Mouse (Mus musculus) kidney, adult 2 months (tissue): ENCODE results near the gene Itga5. TPM values are rescaled to one million over a fixed set of nuclear protein-coding genes. Genes with fewer than 3 reads are reported as not detected.

Source experiments
- DNase-seq: peaks from one replicate; pipeline ENCODE4 v3.0.0; 2021
- H3K27ac ChIP-seq: fragments of 200-500 bp; 2 replicates; pipeline ENCODE4 v1.5.1; 2012; ENCODE audit warnings: low read depth, low read length, control low read depth, inconsistent platforms; ENCODE audit not compliant: insufficient read depth
- H3K27me3 ChIP-seq: fragments of 200-500 bp; replicated peaks from 2 replicates; pipeline ENCODE4 v1.6.1; 2012; ENCODE audit warnings: mild to moderate bottlenecking, moderate library complexity, low read length, inconsistent platforms; ENCODE audit not compliant: control insufficient read depth, insufficient read depth
- H3K36me3 ChIP-seq: fragments of 200-500 bp; 2 replicates; pipeline ENCODE4 v1.6.1; 2012; ENCODE audit warnings: mild to moderate bottlenecking, moderate library complexity, low read length, inconsistent platforms; ENCODE audit not compliant: control insufficient read depth, insufficient read depth
- H3K4me1 ChIP-seq: fragments of 200-500 bp; 2 replicates; pipeline ENCODE4 v1.6.1; 2011; ENCODE audit warnings: low read length; ENCODE audit not compliant: control insufficient read depth, insufficient read depth
- H3K4me3 ChIP-seq: fragments of 200-500 bp; 2 replicates; pipeline ENCODE4 v1.5.1; 2011; ENCODE audit warnings: mild to moderate bottlenecking, low read depth, low read length, control low read depth; ENCODE audit not compliant: insufficient read depth
- CTCF ChIP-seq: fragments of 200-500 bp; conservative IDR thresholded peaks from 2 replicates; pipeline ENCODE4 v1.5.1; 2011; ENCODE audit warnings: low read depth, mild to moderate bottlenecking, control low read depth, low read length, moderate library complexity, mixed read lengths; ENCODE audit not compliant: insufficient read depth, insufficient read length
- POLR2A ChIP-seq: fragments of 200-500 bp; IDR thresholded peaks from one replicate; pipeline ENCODE4 v1.6.1; 2011; ENCODE audit warnings: low read depth, low read length, control low read depth
- WGBS: fragments of 180-500 bp; shearing (Covaris S2); methylation state at CpG from one replicate; pipeline ENCODE4 v1.1.7; 2018; 5-methylcytosine and 5-hydroxymethylcytosine counted together
- polyA plus RNA-seq: library from polyadenylated mRNA; depleted of rRNA; stranded (reverse); fragments of >200 nt; gene quantifications from 2 replicates; pipeline ENCODE4 v1.2.3, GENCODE M21; 2012

Itga5 gene
- polyA plus RNA-seq, 1 experiment: 9.7 TPM

- Histone ChIP-seq H3K36me3 (no peaks in the 10 kb centered on the region), H3K4me3 (peak within 1 kb of the TSS; percentile 66), H3K27ac (no peak within 1 kb of the TSS), H3K27me3 (no peaks in the 10 kb centered on the region; the same call in 1 of the 2 replicates), H3K4me1 (peaks cover 2% of the 10 kb centered on the region; the same call in 1 of the 2 replicates)
- peak; percentile 41 for DNase-seq
- TF ChIP-seq CTCF (no peak), POLR2A (no peak)
- WGBS: 1% methylated on average over 26 of the region's 26 CpGs
Observed at GRCm38 (mm10) chr15:103339961-103340337, 26.6 kb downstream of the Itga5 start, which contains the start of gene Zfp385a. Gene Zfp385a, minus strand, starts transcription at chr15:103340093.

GRCm38 (mm10) chr15:103339166-103339960 is 27.2 kb downstream of the Itga5 start:
- H3K27ac ChIP-seq: no peak overlapping the region
- 25% methylated on average over 31 of the region's 31 CpGs for WGBS
- DNase-seq: no peak
- H3K27me3 ChIP-seq: no peaks in the 10 kb centered on the region; the same call in 1 of the 2 replicates
- H3K4me1 ChIP-seq: peaks cover 2% of the 10 kb centered on the region; the same call in 1 of the 2 replicates
- TF ChIP-seq POLR2A: no peak
- TF ChIP-seq CTCF: no peak
- no peaks in the 10 kb centered on the region for H3K36me3 ChIP-seq
- H3K4me3 ChIP-seq: peak overlapping the region; percentile 66

GRCm38 (mm10) chr15:103338829-103339165 is 27.8 kb downstream of the Itga5 start:
- WGBS: 78% methylated on average over 4 of the region's 4 CpGs
- no peak for DNase-seq
- Histone ChIP-seq H3K4me3 (no peak overlapping the region), H3K27ac (no peak overlapping the region), H3K27me3 (no peaks in the 10 kb centered on the region; the same call in 1 of the 2 replicates), H3K4me1 (peaks cover 2% of the 10 kb centered on the region; the same call in 1 of the 2 replicates), H3K36me3 (no peaks in the 10 kb centered on the region)
- TF ChIP-seq CTCF: no peak
- no peak for TF ChIP-seq POLR2A

GRCm38 (mm10) chr15:103336996-103337667 is 29.4 kb downstream of the Itga5 start:
- H3K27ac ChIP-seq: no peak overlapping the region
- H3K4me1 ChIP-seq: 0 out of 2 replicates have a peak, but pooled peaks cover 2% of the 10 kb centered on the region
- no peak overlapping the region for H3K4me3 ChIP-seq
- WGBS: 53% methylated on average over 11 of the region's 11 CpGs
- no peak for TF ChIP-seq POLR2A
- no peak for TF ChIP-seq CTCF
- DNase-seq: no peak
- H3K36me3 ChIP-seq: no peaks in the 10 kb centered on the region
- H3K27me3 ChIP-seq: no peaks in the 10 kb centered on the region; the same call in 1 of the 2 replicates

- no peak overlapping the region for H3K27ac ChIP-seq
- TF ChIP-seq CTCF: no peak
- TF ChIP-seq POLR2A: no peak
- 68% methylated on average over 7 of the region's 7 CpGs for WGBS
- DNase-seq: no peak
- H3K27me3 ChIP-seq: no peaks in the 10 kb centered on the region; the same call in 1 of the 2 replicates
- no peaks in the 10 kb centered on the region for H3K36me3 ChIP-seq
- no peak overlapping the region for H3K4me3 ChIP-seq
- H3K4me1 ChIP-seq: 0 out of 2 replicates have a peak, but pooled peaks cover 2% of the 10 kb centered on the region
Observed at GRCm38 (mm10) chr15:103335488-103336235, 30.9 kb downstream of the Itga5 start.

GRCm38 (mm10) chr15:103335040-103335439 is 31.5 kb downstream of the Itga5 start:
- H3K27ac ChIP-seq: no peak overlapping the region
- 85% methylated on average over 3 of the region's 3 CpGs for WGBS
- DNase-seq: no peak

GRCm38 (mm10) chr15:103334194-103334593 is 32.4 kb downstream of the Itga5 start:
- Histone ChIP-seq H3K27me3 (no peaks in the 10 kb centered on the region), H3K27ac (no peak overlapping the region), H3K36me3 (no peaks in the 10 kb centered on the region), H3K4me3 (no peak overlapping the region), H3K4me1 (no peaks in the 10 kb centered on the region)
- WGBS: 55% methylated on average over 2 of the region's 2 CpGs
- TF ChIP-seq POLR2A (no peak), CTCF (no peak)
- DNase-seq: no peak

More at GRCm38 (mm10) chr15:103335040-103335439, 31.5 kb downstream of the Itga5 start:
- H3K4me3 ChIP-seq: no peak overlapping the region
- TF ChIP-seq CTCF (no peak), POLR2A (no peak)
- no peaks in the 10 kb centered on the region for H3K36me3 ChIP-seq
- no peaks in the 10 kb centered on the region for H3K4me1 ChIP-seq
- no peaks in the 10 kb centered on the region; the same call in 1 of the 2 replicates for H3K27me3 ChIP-seq
